Mouse (Mus musculus) intestine, postnatal 0 days (tissue): ENCODE results near the gene Tns1. TPM values are rescaled to one million over a fixed set of nuclear protein-coding genes. Genes with fewer than 3 reads are reported as not detected.
A peak's percentile ranks its signal among the peaks of the same experiment; 100 is the strongest.

Experiments used
- ATAC-seq: fragments of 200-750 bp; cut with Nextera tagmentation; 2 replicates; pipeline ENCODE4 v1.8.0; 2017; ENCODE audit warnings: mild to moderate bottlenecking, moderate TSS enrichment, moderate library complexity
- H3K27ac ChIP-seq: fragments of 300-500 bp; sonication (generic); 2 replicates; pipeline ENCODE4 v1.5.1; 2014; ENCODE audit warnings: mild to moderate bottlenecking, low read depth, low read length, moderate library complexity
- H3K27me3 ChIP-seq: fragments of 300-500 bp; sonication (generic); replicated peaks from 2 replicates; pipeline ENCODE4 v1.6.1; 2014; ENCODE audit warnings: low read length, mixed read lengths; ENCODE audit not compliant: control insufficient read depth, insufficient read depth
- H3K36me3 ChIP-seq: fragments of 300-500 bp; sonication (generic); 2 replicates; pipeline ENCODE4 v1.6.1; 2014; ENCODE audit warnings: mild to moderate bottlenecking, moderate library complexity; ENCODE audit not compliant: control insufficient read depth, insufficient read depth
- H3K4me1 ChIP-seq: fragments of 300-500 bp; sonication (generic); replicated peaks from 2 replicates; pipeline ENCODE4 v1.6.1; 2014; ENCODE audit warnings: antibody characterized with exemption, low read length, mixed read lengths; ENCODE audit not compliant: control insufficient read depth, insufficient read depth
- H3K4me2 ChIP-seq: fragments of 300-500 bp; sonication (generic); replicated peaks from 2 replicates; pipeline ENCODE4 v1.6.1; 2014; ENCODE audit warnings: low read depth, mild to moderate bottlenecking, moderate library complexity
- H3K4me3 ChIP-seq: fragments of 300-500 bp; sonication (generic); 2 replicates; pipeline ENCODE4 v1.5.1; 2014; ENCODE audit warnings: low read depth, low read length
- H3K9ac ChIP-seq: fragments of 300-500 bp; sonication (generic); 2 replicates; pipeline ENCODE4 v1.6.1; 2014; ENCODE audit warnings: mild to moderate bottlenecking, low read depth, low read length
- H3K9me3 ChIP-seq: fragments of 300-500 bp; sonication (generic); 2 replicates; pipeline ENCODE4 v1.6.1; 2016; ENCODE audit warnings: mixed run types; ENCODE audit not compliant: control insufficient read depth
- CTCF ChIP-seq: sonication (generic); IDR thresholded peaks from 2 replicates; pipeline ENCODE4 v1.5.1; 2016; ENCODE audit warnings: low read depth, mild to moderate bottlenecking, control low read depth, antibody characterized with exemption, moderate library complexity
- WGBS: fragments of 180-500 bp; shearing (Covaris S2); extraction: QIAGEN DNeasy Blood & Tissue Kit; methylation state at CpG from one replicate; pipeline ENCODE4 v1.1.7; 2014; 5-methylcytosine and 5-hydroxymethylcytosine counted together
- polyA plus RNA-seq: library from polyadenylated mRNA; unstranded; fragments of >200 nt; fragmentation: Nextera tagmentation; extraction: Ambion mirVana; gene quantifications from 2 replicates; pipeline ENCODE4 v1.2.1, GENCODE M21; 2015

Tns1 gene
- polyA plus RNA-seq, 1 experiment from 2014 or later, result 21.5 TPM

DNA sequence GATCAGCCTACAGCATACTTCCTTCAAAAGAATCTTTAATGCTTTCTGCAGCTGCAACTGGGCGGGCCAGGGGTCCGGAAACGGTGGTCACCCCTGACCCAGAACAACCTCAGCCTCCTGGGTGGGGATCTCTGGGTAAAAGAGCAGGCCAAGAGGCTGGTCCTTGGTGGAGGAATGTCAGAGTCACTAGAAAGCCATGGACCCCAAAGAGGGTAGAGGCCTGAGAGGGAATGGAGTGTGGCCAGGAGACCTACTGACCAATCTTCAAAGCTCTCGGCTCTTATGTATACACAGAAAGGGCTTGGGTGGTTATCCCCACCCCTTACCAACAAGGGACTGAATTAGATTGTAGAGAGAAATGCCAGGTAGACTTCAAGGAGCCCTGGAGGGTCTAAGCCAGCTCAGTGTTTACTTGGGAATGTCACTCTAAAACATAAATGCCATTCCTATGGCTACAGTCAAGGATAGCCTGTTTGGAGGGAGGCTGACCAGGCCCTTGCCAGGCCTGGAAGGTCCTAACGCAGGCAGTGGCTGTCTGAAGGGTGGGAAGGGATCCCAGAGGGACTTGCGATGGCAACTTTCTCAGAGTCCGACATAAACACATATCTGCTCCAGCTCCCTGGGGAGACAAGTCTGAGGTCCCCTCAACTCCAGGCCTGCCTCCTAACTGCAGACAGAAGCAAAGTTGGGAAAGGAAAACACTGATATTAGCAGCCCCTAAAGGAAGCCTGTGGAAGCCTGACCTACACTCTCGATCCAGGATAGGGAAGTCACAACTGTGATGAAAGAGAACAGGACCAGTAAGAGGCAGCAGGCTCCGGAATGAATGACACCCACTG lies 92.3 kb downstream of the Tns1 start:
- 0 out of 2 replicates have a peak, but pooled peaks cover 5% of the 10 kb centered on the region for H3K4me1 ChIP-seq
- TF ChIP-seq CTCF, result no peak
- no peaks in the 10 kb centered on the region for H3K9me3 ChIP-seq
- WGBS, result 70% methylated on average over 9 of the region's 9 CpGs
- 0 out of 2 replicates have a peak, but pooled peaks cover under 1% of the 10 kb centered on the region for H3K27me3 ChIP-seq
- no peaks in the 10 kb centered on the region; the same call in 1 of the 2 replicates for H3K36me3 ChIP-seq
- H3K9ac ChIP-seq, result no peak overlapping the region
- peak overlapping the region; percentile 46 for H3K27ac ChIP-seq
- no peak overlapping the region for H3K4me2 ChIP-seq
- H3K4me3 ChIP-seq, result no peak overlapping the region
- ATAC-seq, result no peak

DNA sequence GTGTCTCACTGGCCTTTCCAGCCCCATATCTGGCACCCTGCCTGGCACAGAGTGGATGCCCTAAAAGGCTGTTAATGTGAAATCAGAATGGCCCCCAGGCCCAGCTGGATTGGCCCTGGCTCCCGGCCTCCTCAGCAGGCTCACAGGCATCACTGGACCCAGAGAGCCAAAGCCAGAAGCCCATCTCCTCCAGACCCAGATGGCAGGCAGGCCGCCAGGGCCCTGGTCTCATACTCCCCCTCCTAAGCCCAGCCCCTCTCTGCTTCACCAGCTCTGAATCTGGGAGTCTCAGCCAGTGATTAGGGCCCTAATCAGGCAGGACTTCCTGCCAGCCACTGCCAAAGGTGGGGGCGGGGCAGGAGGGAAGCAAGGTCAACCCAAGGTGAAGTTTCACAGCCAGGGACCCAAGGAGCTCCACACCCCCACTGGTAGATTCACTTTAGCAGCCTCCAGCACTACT lies 93.3 kb downstream of the Tns1 start:
- Histone ChIP-seq H3K4me3 (no peak overlapping the region), H3K27ac (peak overlapping the region; percentile 46; the same call in 1 of the 2 replicates), H3K4me1 (0 out of 2 replicates have a peak, but pooled peaks cover 5% of the 10 kb centered on the region), H3K4me2 (no peak overlapping the region), H3K36me3 (no peaks in the 10 kb centered on the region; the same call in 1 of the 2 replicates), H3K9ac (no peak overlapping the region), H3K9me3 (no peaks in the 10 kb centered on the region), H3K27me3 (no peaks in the 10 kb centered on the region)
- WGBS, result 32% methylated on average over 3 of the region's 3 CpGs
- no peak for TF ChIP-seq CTCF
- peak; percentile 28; the same call in 1 of the 2 replicates for ATAC-seq

DNA sequence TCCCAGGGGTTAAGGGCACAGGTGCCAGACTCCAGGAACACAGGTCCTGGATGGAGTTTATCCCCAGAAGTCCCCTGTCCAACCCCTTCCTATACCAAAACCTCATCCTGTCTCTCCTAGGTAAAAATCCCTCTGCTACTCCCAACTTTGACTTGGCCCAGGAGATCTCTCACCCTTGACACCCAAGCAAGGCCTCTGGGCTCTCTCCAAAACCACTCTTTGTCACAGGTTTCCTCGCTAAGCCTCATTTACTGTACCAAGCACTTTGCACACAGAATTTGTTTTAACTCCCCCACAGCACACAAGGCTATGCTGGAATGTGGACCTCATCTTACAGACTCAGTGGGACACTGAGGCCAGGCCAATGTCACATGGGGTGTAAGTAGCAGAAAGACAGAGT lies 94.0 kb downstream of the Tns1 start:
- 77% methylated on average over 1 of the region's 1 CpGs for WGBS
- Histone ChIP-seq H3K4me3 (no peak overlapping the region), H3K36me3 (no peaks in the 10 kb centered on the region; the same call in 1 of the 2 replicates), H3K4me1 (peaks cover 9% of the 10 kb centered on the region), H3K9ac (no peak overlapping the region), H3K9me3 (no peaks in the 10 kb centered on the region), H3K27me3 (no peaks in the 10 kb centered on the region), H3K27ac (no peak overlapping the region), H3K4me2 (no peak overlapping the region)
- no peak for ATAC-seq
- no peak for TF ChIP-seq CTCF

DNA sequence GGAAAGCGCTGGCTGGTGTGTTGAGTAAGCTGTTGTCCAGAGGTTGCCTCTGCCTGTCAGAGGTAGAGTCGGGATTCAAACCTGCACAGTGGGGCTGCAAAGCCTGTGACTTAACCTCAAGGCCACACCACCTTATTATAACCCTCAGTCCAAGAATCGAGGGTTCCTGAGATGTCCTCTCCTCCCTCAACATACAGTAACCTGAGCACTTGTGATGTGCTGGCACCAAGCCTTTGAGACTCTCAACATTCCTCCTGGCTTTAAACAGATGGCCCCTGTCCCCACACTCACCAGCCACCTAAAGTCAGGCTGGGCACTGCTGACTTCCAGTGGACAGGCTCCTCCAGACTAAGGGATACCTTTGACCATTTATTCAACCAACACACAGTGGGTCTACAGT lies 94.6 kb downstream of the Tns1 start:
- Histone ChIP-seq H3K27me3 (no peaks in the 10 kb centered on the region), H3K4me3 (no peak overlapping the region), H3K27ac (no peak overlapping the region), H3K4me1 (peaks cover 10% of the 10 kb centered on the region), H3K4me2 (no peak overlapping the region), H3K36me3 (no peaks in the 10 kb centered on the region; the same call in 1 of the 2 replicates), H3K9me3 (no peaks in the 10 kb centered on the region), H3K9ac (no peak overlapping the region)
- no peak for ATAC-seq
- no peak for TF ChIP-seq CTCF
- WGBS, result 77% methylated on average over 3 of the region's 3 CpGs

DNA sequence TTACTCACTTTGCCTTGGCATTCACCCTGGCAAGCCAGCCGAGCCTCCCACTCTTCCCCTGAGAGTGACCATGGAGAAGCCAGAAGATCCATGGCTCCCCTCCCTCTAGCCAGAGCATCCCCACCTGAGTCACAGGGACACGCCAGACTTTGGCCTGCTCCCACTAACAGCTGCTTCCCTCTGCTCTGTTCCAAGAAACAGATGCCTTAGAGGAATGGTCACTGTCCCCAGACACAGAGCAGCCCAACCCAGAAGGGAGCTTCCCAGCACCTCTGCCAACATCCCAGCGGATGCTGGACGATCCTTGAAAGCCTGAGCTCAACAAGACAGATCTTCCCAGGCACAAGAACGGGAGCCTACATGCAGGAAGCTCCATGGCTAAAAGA lies 95.4 kb downstream of the Tns1 start:
- Histone ChIP-seq H3K36me3 (no peaks in the 10 kb centered on the region; the same call in 1 of the 2 replicates), H3K9ac (no peak overlapping the region), H3K27ac (peak overlapping the region; percentile 24; the same call in 1 of the 2 replicates), H3K27me3 (no peaks in the 10 kb centered on the region), H3K9me3 (no peaks in the 10 kb centered on the region), H3K4me2 (no peak overlapping the region), H3K4me3 (no peak overlapping the region), H3K4me1 (peaks cover 10% of the 10 kb centered on the region)
- no peak for ATAC-seq
- TF ChIP-seq CTCF, result no peak
- WGBS, result 62% methylated on average over 5 of the region's 5 CpGs

DNA sequence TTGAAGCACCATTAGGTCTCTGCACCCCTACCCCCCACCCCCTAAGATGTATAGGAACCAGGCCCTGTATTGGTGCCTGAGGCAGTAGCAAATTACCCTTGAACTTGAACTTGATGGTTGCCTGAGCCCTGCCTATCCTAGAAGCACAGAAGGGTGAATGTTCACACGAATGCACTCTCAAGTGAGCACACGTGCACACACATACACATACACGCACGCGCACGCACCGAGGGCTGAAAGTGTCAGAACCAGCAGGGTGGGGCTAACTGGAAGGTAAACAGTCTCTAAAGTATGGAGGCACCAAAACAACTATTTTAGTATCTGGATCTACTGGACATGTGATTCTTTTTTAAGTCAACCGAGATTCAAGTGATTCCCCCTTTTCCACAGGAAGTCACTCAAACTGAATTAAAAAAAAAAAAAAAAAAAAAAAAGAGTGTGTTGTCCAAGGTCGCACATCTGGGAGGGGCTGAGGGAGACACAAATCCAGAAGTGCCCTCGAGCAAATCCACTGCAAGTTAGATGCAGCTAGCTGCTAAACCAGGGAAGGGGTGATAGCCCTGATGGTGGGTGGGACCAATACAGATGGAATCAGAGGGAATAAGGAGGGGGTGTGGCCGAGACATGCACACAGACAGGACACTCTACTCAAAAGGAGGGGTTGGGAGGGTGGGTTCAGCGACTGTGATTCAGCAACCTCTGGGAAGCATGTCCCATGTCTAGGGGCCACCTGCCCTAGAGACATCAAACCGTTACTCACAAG lies 96.0 kb downstream of the Tns1 start:
- no peak overlapping the region for H3K4me3 ChIP-seq
- no peaks in the 10 kb centered on the region for H3K9me3 ChIP-seq
- no peaks in the 10 kb centered on the region for H3K27me3 ChIP-seq
- no peak overlapping the region for H3K9ac ChIP-seq
- no peak for ATAC-seq
- WGBS, result 62% methylated on average over 13 of the region's 13 CpGs
- no peak for TF ChIP-seq CTCF
- H3K27ac ChIP-seq, result peak overlapping the region; percentile 70
- no peak overlapping the region for H3K4me2 ChIP-seq
- no peaks in the 10 kb centered on the region; the same call in 1 of the 2 replicates for H3K36me3 ChIP-seq
- peaks cover 10% of the 10 kb centered on the region for H3K4me1 ChIP-seq
